In genomic region chr10:21252800-21253199, GRCm38 (mm10) we compare ENCODE assay signal across 16 mouse cellular contexts. TPM values are rescaled to one million over a fixed set of nuclear protein-coding genes. Genes with fewer than 3 reads are reported as not detected.
DNase-seq lines count a peak whose midpoint lies in the region; ATAC-seq and TF ChIP-seq lines count a peak whose summit lies in the region.
"Had no signal": no experiment of that assay in that cellular context is flagged by ENCODE, and none has a peak within 500 bp of the region (broad histone marks: within the 10 kb centered on the region; RNA-seq: fewer than 3 reads in every experiment).

No protein-coding gene starts in this region.

- no peak overlapping the region for H3K9ac ChIP-seq in neural tube, embryonic 15.5 days (replicated peaks)
- H3K9ac ChIP-seq: embryonic facial prominence, embryonic 12.5 days; forebrain, postnatal 0 days; heart, embryonic 12.5 days; hindbrain, embryonic 13.5 days; midbrain, embryonic 13.5 days; neural tube, embryonic 12.5 days had no signal

- POLR2A ChIA-PET in Patski (lab: Charles Lee), result interaction anchor here (1.2 kb wide), 1 partner anchor 7 kb away, joined by 3 read pairs; no protein-coding TSS in a partner anchor

- no peaks in the 10 kb centered on the region for H3K27me3 ChIP-seq in thymus, adult 2 months (ENCODE audit: control insufficient read depth, insufficient read depth, low read length)
- peaks cover 15% of the 10 kb centered on the region for H3K27me3 ChIP-seq in Patski
- H3K27me3 ChIP-seq in neural tube, embryonic 15.5 days (replicated peaks), result no peaks in the 10 kb centered on the region
- H3K27me3 ChIP-seq: embryonic facial prominence, embryonic 12.5 days; heart, embryonic 12.5 days; hindbrain, embryonic 13.5 days; midbrain, embryonic 13.5 days; neural tube, embryonic 12.5 days had no signal

- no peak for TF ChIP-seq CTCF in thymus, adult 2 months (IDR thresholded peaks at IDR 0.05; ENCODE audit: borderline replicate concordance, control insufficient read depth, extremely low read depth, insufficient read depth, low read length, poor library complexity)
- peak; percentile 24 for TF ChIP-seq CTCF in Patski (IDR thresholded peaks at IDR 0.05)

- 89% methylated on average over 4 of the region's 4 CpGs for WGBS in thymus, adult 2 months
- 90% methylated on average over 4 of the region's 4 CpGs for WGBS in neural tube, embryonic 15.5 days

- peaks cover 25% of the 10 kb centered on the region for H3K4me1 ChIP-seq in thymus, adult 2 months (replicated peaks; ENCODE audit: control insufficient read depth, insufficient read depth, low read length)
- 0 out of 2 replicates have a peak, but pooled peaks cover 2% of the 10 kb centered on the region for H3K4me1 ChIP-seq in neural tube, embryonic 15.5 days
- H3K4me1 ChIP-seq: embryonic facial prominence, embryonic 12.5 days; heart, embryonic 12.5 days; hindbrain, embryonic 13.5 days; midbrain, embryonic 13.5 days; neural tube, embryonic 12.5 days had no signal

- no peak for TF ChIP-seq POLR2A in thymus, adult 2 months (IDR thresholded peaks at IDR 0.05; ENCODE audit: control insufficient read depth, extremely low read depth, insufficient read depth, low read length, poor library complexity)

- ATAC-seq in Patski, result no peak
- 0 out of 2 replicates have a peak, but pooled peaks have one; percentile 45 for ATAC-seq in erythroblast, adult 5-6 weeks (replicated peaks; ENCODE audit: low FRiP score, poor library complexity, severe bottlenecking)
- ATAC-seq in neural tube, embryonic 15.5 days (ENCODE audit: low FRiP score), result no peak
- ATAC-seq: forebrain, postnatal 0 days; lung, postnatal 0 days; midbrain, embryonic 13.5 days had no signal

- in situ Hi-C loops in Patski (cut with MboI; ENCODE audit: low pct_unique_long_range_greater_than_20kb), result no loop called here

- H3K4me2 ChIP-seq in neural tube, embryonic 15.5 days, result no peak overlapping the region
- H3K4me2 ChIP-seq: embryonic facial prominence, embryonic 12.5 days; heart, embryonic 12.5 days; hindbrain, embryonic 13.5 days; midbrain, embryonic 13.5 days; neural tube, embryonic 12.5 days had no signal

- H3K27ac ChIP-seq in thymus, adult 2 months (ENCODE audit: control insufficient read depth, insufficient read depth, low read length), result peak overlapping the region; percentile 62
- no peak overlapping the region for H3K27ac ChIP-seq in neural tube, embryonic 15.5 days (replicated peaks)
- H3K27ac ChIP-seq: embryonic facial prominence, embryonic 12.5 days; hindbrain, embryonic 13.5 days; midbrain, embryonic 13.5 days; neural tube, embryonic 12.5 days had no signal

- no peak overlapping the region for H3K4me3 ChIP-seq in thymus, adult 2 months (ENCODE audit: control insufficient read depth, insufficient read depth, low read length)
- H3K4me3 ChIP-seq in neural tube, embryonic 15.5 days (replicated peaks), result no peak overlapping the region
- H3K4me3 ChIP-seq: embryonic facial prominence, embryonic 12.5 days; heart, embryonic 12.5 days; hindbrain, embryonic 13.5 days; midbrain, embryonic 13.5 days; neural tube, embryonic 12.5 days had no signal

- CTCF ChIA-PET in Patski (lab: Charles Lee), result no interaction called here

- DNase-seq in thymus, adult 2 months, result peak; percentile 54
- no peak for DNase-seq in thymus, postnatal 0 days (ENCODE audit: low spot score)
- no peak for DNase-seq in Patski (ENCODE audit: low read depth, low spot score)
- DNase-seq in adrenal gland, postnatal 36 days, result no peak
- no peak for DNase-seq in layer of hippocampus, adult 8-10 months (ENCODE audit: low spot score in 2 of 2)
- DNase-seq: cerebellum, adult 9-11 months; forebrain, postnatal 0 days had no signal

- H3K36me3 ChIP-seq in thymus, adult 2 months (ENCODE audit: control insufficient read depth, insufficient read depth, low read length), result no peaks in the 10 kb centered on the region
- H3K36me3 ChIP-seq in neural tube, embryonic 15.5 days, result no peaks in the 10 kb centered on the region
- H3K36me3 ChIP-seq: embryonic facial prominence, embryonic 12.5 days; G1E; heart, embryonic 12.5 days; hindbrain, embryonic 13.5 days; midbrain, embryonic 13.5 days; neural tube, embryonic 12.5 days had no signal

- H3K9me3 ChIP-seq in neural tube, embryonic 15.5 days (replicated peaks), result no peaks in the 10 kb centered on the region
- H3K9me3 ChIP-seq: embryonic facial prominence, embryonic 12.5 days; G1E; heart, embryonic 12.5 days; hindbrain, embryonic 13.5 days; midbrain, embryonic 13.5 days; neural tube, embryonic 12.5 days had no signal

RNA-seq across cellular contexts. Expression of gene Hbs1l, which starts 43.0 kb away (rescaled TPM):
- 27.8 and 33.5 TPM in 2 replicates for polyA plus RNA-seq in thymus, adult 2 months (2012; rRNA removed)
- polyA plus RNA-seq in thymus, postnatal 0 days (2015; fragmentation: Nextera tagmentation; extraction: Ambion mirVana), result 81.6 and 83.6 TPM in 2 replicates
- polyA plus RNA-seq in Patski (2021), result 64.6 TPM
- 42.3 and 66.0 TPM in 2 replicates for total RNA-seq in erythroblast, adult 5-6 weeks (2015; ENCODE audit: low replicate concordance)
- 69.5 and 91.7 TPM in 2 replicates for total RNA-seq in erythroblast, adult 5-6 weeks (2017; ENCODE audit: low replicate concordance)
- 10 to 100 TPM; 69.8 to 75.3 TPM for total RNA-seq in adrenal gland, postnatal 36 days (2021)
- polyA plus RNA-seq in neural tube, embryonic 15.5 days (2015; fragmentation: Nextera tagmentation; extraction: Ambion mirVana), result 86.5 and 93.3 TPM in 2 replicates
- total RNA-seq in layer of hippocampus, adult 8-10 months (2022), result 10 to 100 TPM; 53.7 to 72.2 (median 64.1) TPM
